Mouse (Mus musculus): ENCODE measurements at regions not wholly inside any gene's neighbourhood (a gene's known extent, or its start where the extent isn't known, plus 50 kb on each side); places are given as distances from the start of the nearest gene placed in this dataset.

GRCm38 (mm10) chr6:100421706-100422578, 134.7 kb upstream of the Rybp start:
- Histone ChIP-seq H3K9me3 (no peaks in the 10 kb centered on the region), H3K4me2 (replicated peaks) (no peak overlapping the region; the same call in 1 of the 2 replicates), H3K4me1 (peaks cover 10% of the 10 kb centered on the region), H3K4me3 (no peak overlapping the region), H3K27me3 (no peaks in the 10 kb centered on the region), H3K27ac (replicated peaks) (no peak overlapping the region), H3K9ac (replicated peaks) (no peak overlapping the region), H3K36me3 (no peaks in the 10 kb centered on the region)
- WGBS, result 5% methylated on average over 24 of the region's 24 CpGs
- no peak for ATAC-seq (replicated peaks)

GRCm38 (mm10) chr6:100420602-100421001, 133.3 kb upstream of the Rybp start:
- H3K4me1 ChIP-seq, result peaks cover 10% of the 10 kb centered on the region
- no peak overlapping the region for H3K9ac ChIP-seq (replicated peaks)
- 32% methylated on average over 3 of the region's 3 CpGs for WGBS
- no peaks in the 10 kb centered on the region for H3K36me3 ChIP-seq
- no peak for ATAC-seq (replicated peaks)
- H3K9me3 ChIP-seq, result no peaks in the 10 kb centered on the region
- H3K4me2 ChIP-seq (replicated peaks), result no peak overlapping the region
- H3K27ac ChIP-seq (replicated peaks), result no peak overlapping the region
- H3K27me3 ChIP-seq, result no peaks in the 10 kb centered on the region
- no peak overlapping the region for H3K4me3 ChIP-seq

GRCm38 (mm10) chr6:100419782-100420540, 132.7 kb upstream of the Rybp start:
- Histone ChIP-seq H3K4me2 (replicated peaks) (no peak overlapping the region), H3K9me3 (no peaks in the 10 kb centered on the region), H3K4me3 (no peak overlapping the region), H3K36me3 (no peaks in the 10 kb centered on the region), H3K4me1 (peaks cover 10% of the 10 kb centered on the region), H3K27ac (replicated peaks) (no peak overlapping the region), H3K9ac (replicated peaks) (no peak overlapping the region), H3K27me3 (no peaks in the 10 kb centered on the region)
- ATAC-seq (replicated peaks), result no peak
- WGBS, result 47% methylated on average over 7 of the region's 7 CpGs

GRCm38 (mm10) chr6:100416046-100416445, 128.8 kb upstream of the Rybp start:
- Histone ChIP-seq H3K9me3 (no peaks in the 10 kb centered on the region), H3K36me3 (no peaks in the 10 kb centered on the region), H3K27ac (replicated peaks) (no peak overlapping the region), H3K4me1 (no peaks in the 10 kb centered on the region), H3K9ac (replicated peaks) (no peak overlapping the region), H3K4me3 (no peak overlapping the region), H3K4me2 (replicated peaks) (no peak overlapping the region), H3K27me3 (no peaks in the 10 kb centered on the region)
- WGBS, result 86% methylated on average over 8 of the region's 8 CpGs
- no peak for ATAC-seq (replicated peaks)

- WGBS, result 76% methylated on average over 7 of the region's 7 CpGs
- no peak for ATAC-seq (replicated peaks)
- H3K4me3 ChIP-seq, result no peak overlapping the region
- no peak overlapping the region for H3K4me2 ChIP-seq (replicated peaks)
- H3K9ac ChIP-seq (replicated peaks), result no peak overlapping the region
- H3K4me1 ChIP-seq, result no peaks in the 10 kb centered on the region
- no peak overlapping the region for H3K27ac ChIP-seq (replicated peaks)
- H3K9me3 ChIP-seq, result no peaks in the 10 kb centered on the region
- H3K27me3 ChIP-seq, result no peaks in the 10 kb centered on the region
- no peaks in the 10 kb centered on the region for H3K36me3 ChIP-seq
Observed at GRCm38 (mm10) chr6:100415514-100415913, 128.2 kb upstream of the Rybp start.

GRCm38 (mm10) chr6:100414836-100415235, 127.6 kb upstream of the Rybp start:
- Histone ChIP-seq H3K27me3 (no peaks in the 10 kb centered on the region), H3K4me1 (no peaks in the 10 kb centered on the region), H3K9ac (replicated peaks) (no peak overlapping the region), H3K9me3 (no peaks in the 10 kb centered on the region), H3K36me3 (no peaks in the 10 kb centered on the region), H3K27ac (replicated peaks) (no peak overlapping the region), H3K4me3 (no peak overlapping the region), H3K4me2 (replicated peaks) (no peak overlapping the region)
- 76% methylated on average over 4 of the region's 4 CpGs for WGBS
- ATAC-seq (replicated peaks), result no peak

- no peak overlapping the region for H3K4me3 ChIP-seq
- WGBS, result 14% methylated on average over 5 of the region's 5 CpGs
- H3K9me3 ChIP-seq, result no peaks in the 10 kb centered on the region
- ATAC-seq (replicated peaks), result no peak
- no peak overlapping the region for H3K27ac ChIP-seq (replicated peaks)
- H3K36me3 ChIP-seq, result no peaks in the 10 kb centered on the region
- no peak overlapping the region for H3K9ac ChIP-seq (replicated peaks)
- no peaks in the 10 kb centered on the region for H3K27me3 ChIP-seq
- H3K4me1 ChIP-seq, result no peaks in the 10 kb centered on the region
- H3K4me2 ChIP-seq (replicated peaks), result no peak overlapping the region
Observed at GRCm38 (mm10) chr6:100412486-100412885, 125.2 kb upstream of the Rybp start.

- H3K9ac ChIP-seq (replicated peaks), result no peak overlapping the region
- no peak overlapping the region for H3K4me2 ChIP-seq (replicated peaks)
- no peak overlapping the region for H3K4me3 ChIP-seq
- no peaks in the 10 kb centered on the region for H3K9me3 ChIP-seq
- no peak overlapping the region for H3K27ac ChIP-seq (replicated peaks)
- WGBS, result 88% methylated on average over 4 of the region's 4 CpGs
- ATAC-seq (replicated peaks), result no peak
- no peaks in the 10 kb centered on the region for H3K27me3 ChIP-seq
- no peaks in the 10 kb centered on the region for H3K36me3 ChIP-seq
- no peaks in the 10 kb centered on the region for H3K4me1 ChIP-seq
Observed at GRCm38 (mm10) chr6:100411968-100412367, 124.7 kb upstream of the Rybp start.

GRCm38 (mm10) chr6:100410067-100410631, 122.9 kb upstream of the Rybp start:
- H3K27me3 ChIP-seq, result no peaks in the 10 kb centered on the region
- no peaks in the 10 kb centered on the region for H3K36me3 ChIP-seq
- no peak overlapping the region for H3K4me3 ChIP-seq
- no peaks in the 10 kb centered on the region for H3K9me3 ChIP-seq
- no peaks in the 10 kb centered on the region for H3K4me1 ChIP-seq
- no peak overlapping the region for H3K9ac ChIP-seq (replicated peaks)
- WGBS, result 96% methylated on average over 8 of the region's 8 CpGs
- ATAC-seq (replicated peaks), result no peak
- H3K4me2 ChIP-seq (replicated peaks), result no peak overlapping the region
- H3K27ac ChIP-seq (replicated peaks), result no peak overlapping the region

- 79% methylated on average over 8 of the region's 8 CpGs for WGBS
- Histone ChIP-seq H3K27ac (replicated peaks) (no peak overlapping the region), H3K4me1 (no peaks in the 10 kb centered on the region), H3K9ac (replicated peaks) (no peak overlapping the region), H3K9me3 (no peaks in the 10 kb centered on the region), H3K4me2 (replicated peaks) (no peak overlapping the region), H3K36me3 (no peaks in the 10 kb centered on the region), H3K27me3 (no peaks in the 10 kb centered on the region), H3K4me3 (no peak overlapping the region)
- ATAC-seq (replicated peaks), result no peak
Observed at GRCm38 (mm10) chr6:100408826-100409225, 121.5 kb upstream of the Rybp start.

GRCm38 (mm10) chr6:100406504-100406903, 119.2 kb upstream of the Rybp start:
- no peak overlapping the region for H3K4me3 ChIP-seq
- H3K27me3 ChIP-seq, result no peaks in the 10 kb centered on the region
- no peak overlapping the region for H3K9ac ChIP-seq (replicated peaks)
- no peaks in the 10 kb centered on the region for H3K36me3 ChIP-seq
- H3K27ac ChIP-seq (replicated peaks), result no peak overlapping the region
- 87% methylated on average over 4 of the region's 4 CpGs for WGBS
- no peak overlapping the region for H3K4me2 ChIP-seq (replicated peaks)
- ATAC-seq (replicated peaks), result no peak
- H3K9me3 ChIP-seq, result no peaks in the 10 kb centered on the region
- no peaks in the 10 kb centered on the region for H3K4me1 ChIP-seq

GRCm38 (mm10) chr6:100404161-100404560, 116.9 kb upstream of the Rybp start:
- Histone ChIP-seq H3K27me3 (no peaks in the 10 kb centered on the region), H3K4me3 (no peak overlapping the region), H3K9me3 (no peaks in the 10 kb centered on the region), H3K4me2 (replicated peaks) (no peak overlapping the region), H3K9ac (replicated peaks) (no peak overlapping the region), H3K4me1 (no peaks in the 10 kb centered on the region), H3K27ac (replicated peaks) (no peak overlapping the region), H3K36me3 (no peaks in the 10 kb centered on the region)
- ATAC-seq (replicated peaks), result no peak
- 88% methylated on average over 3 of the region's 3 CpGs for WGBS
